Mouse (Mus musculus) E14TG2a.4 (cell line): ENCODE results near the gene Lmod2.

Source experiments
- CTCF ChIP-seq: conservative IDR thresholded peaks from 2 replicates; pipeline ENCODE4 v1.5.1; 2014; ENCODE audit warnings: low read length
- POU5F1 ChIP-seq: IDR thresholded peaks from 2 replicates; pipeline ENCODE4 v1.6.1; 2014; ENCODE audit warnings: low read length, borderline replicate concordance

DNA sequence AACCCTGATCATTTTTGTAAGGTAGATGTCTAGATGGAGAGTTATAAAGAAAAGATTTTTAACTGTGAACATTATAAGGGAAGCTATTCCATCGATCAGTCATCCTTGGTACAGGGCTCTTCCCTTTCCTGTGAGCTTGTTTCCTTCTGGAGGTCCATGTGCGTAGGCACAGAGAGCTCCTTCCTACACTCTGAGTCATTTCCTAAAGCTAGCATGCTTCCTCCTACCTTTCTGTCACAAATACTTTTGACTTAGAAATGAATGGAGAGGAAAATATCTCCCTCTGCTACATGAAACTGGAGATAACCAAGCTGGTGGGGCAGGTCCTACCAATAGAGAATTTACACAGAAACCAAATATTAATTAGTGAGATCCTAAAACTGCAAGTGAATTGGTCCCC, 47.8 kb upstream of the Lmod2 start:
- no peak for TF ChIP-seq CTCF
- TF ChIP-seq POU5F1 = no peak
